Mouse (Mus musculus) liver, postnatal 0 days (tissue): ENCODE data around the gene Pcgf1.

Source experiments
- CTCF ChIP-seq: sonication (generic); IDR thresholded peaks from 2 replicates; pipeline ENCODE4 v1.5.1; 2016; ENCODE audit warnings: antibody characterized with exemption, low read depth
- EP300 ChIP-seq: IDR thresholded peaks from 2 replicates; pipeline ENCODE4 v1.6.1; 2016; ENCODE audit warnings: antibody characterized with exemption, low read depth, mild to moderate bottlenecking

DNA sequence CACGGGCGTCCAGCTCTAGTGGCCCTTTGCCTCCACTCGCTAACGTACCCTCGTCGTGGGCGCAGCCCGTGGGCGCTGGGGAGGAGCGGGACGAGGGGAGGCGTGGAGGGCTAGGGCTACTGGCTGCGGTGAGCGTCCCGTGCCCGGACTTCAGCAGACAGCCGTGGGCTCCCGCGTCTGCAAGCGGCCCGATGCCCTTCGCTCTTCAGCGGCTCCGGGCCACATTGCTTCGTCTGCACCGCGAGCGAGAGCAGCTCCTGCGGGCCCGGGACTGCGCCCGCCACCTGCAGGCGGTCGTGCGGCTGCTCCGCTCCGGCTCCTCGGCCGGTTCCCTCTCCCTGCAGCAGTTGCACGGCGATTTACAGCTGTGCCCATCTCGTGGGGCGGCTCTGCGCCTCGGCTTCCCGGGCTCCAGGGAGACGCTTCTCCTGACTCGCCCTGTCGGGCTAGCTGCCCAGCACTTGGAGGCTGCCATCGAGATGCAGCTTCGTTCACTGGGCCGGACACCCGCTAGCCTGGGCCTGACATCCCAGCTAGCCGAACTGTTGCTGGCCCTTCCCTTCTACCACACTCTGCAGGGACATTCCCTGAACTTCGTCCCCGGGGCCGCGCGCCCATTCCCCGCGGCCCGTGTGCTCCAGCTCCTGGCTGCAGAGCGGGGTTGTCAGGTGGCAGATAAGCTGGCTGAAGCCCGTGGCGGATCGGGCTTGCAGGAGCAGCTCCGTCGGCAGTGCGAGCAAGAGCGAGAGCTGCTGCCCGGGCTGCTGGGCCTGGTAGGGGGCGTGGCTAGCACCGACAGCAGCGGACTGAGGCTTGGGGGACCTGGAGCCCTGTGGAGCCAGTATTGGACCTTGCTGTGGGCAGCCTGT is 24.3 kb downstream of the Pcgf1 start:
- TF ChIP-seq CTCF (peak; percentile 71), EP300 (no peak)
